Mouse (Mus musculus) liver, postnatal 0 days (tissue): ENCODE data around the gene Mex3a. TPM values are rescaled to one million over a fixed set of nuclear protein-coding genes. Genes with fewer than 3 reads are reported as not detected.

Experiments used
- ATAC-seq: fragments of 200-750 bp; cut with Nextera tagmentation; 2 replicates; pipeline ENCODE4 v1.8.0; 2017; ENCODE audit warnings: mild to moderate bottlenecking, moderate library complexity
- DNase-seq: peaks from one replicate; pipeline ENCODE4 v3.0.0-alpha.2; 2016
- H3K27ac ChIP-seq: fragments of 300-500 bp; sonication (generic); 2 replicates; pipeline ENCODE4 v1.5.1; 2014; ENCODE audit warnings: antibody characterized with exemption, moderate library complexity, mild to moderate bottlenecking, low read depth
- H3K27me3 ChIP-seq: fragments of 300-500 bp; sonication (generic); 2 replicates; pipeline ENCODE4 v1.6.1; 2014; ENCODE audit warnings: low read length, control low read depth, mixed read lengths; ENCODE audit not compliant: insufficient read depth
- H3K36me3 ChIP-seq: fragments of 300-500 bp; sonication (generic); replicated peaks from 2 replicates; pipeline ENCODE4 v1.6.1; 2014; ENCODE audit warnings: mild to moderate bottlenecking, control low read depth, low read length, moderate library complexity, mixed read lengths; ENCODE audit not compliant: insufficient read depth
- H3K4me1 ChIP-seq: fragments of 300-500 bp; sonication (generic); 2 replicates; pipeline ENCODE4 v1.6.1; 2014; ENCODE audit warnings: antibody characterized with exemption, mild to moderate bottlenecking, control low read depth; ENCODE audit not compliant: insufficient read depth
- H3K4me2 ChIP-seq: fragments of 300-500 bp; sonication (generic); 2 replicates; pipeline ENCODE4 v1.6.1; 2014; ENCODE audit warnings: low read depth, mild to moderate bottlenecking, low read length, moderate library complexity, mixed read lengths
- H3K4me3 ChIP-seq: fragments of 300-500 bp; sonication (generic); 2 replicates; pipeline ENCODE4 v1.5.1; 2014; ENCODE audit warnings: low read depth, low read length
- H3K9ac ChIP-seq: fragments of 300-500 bp; sonication (generic); replicated peaks from 2 replicates; pipeline ENCODE4 v1.6.1; 2014; ENCODE audit warnings: mild to moderate bottlenecking, moderate library complexity
- H3K9me3 ChIP-seq: fragments of 300-500 bp; sonication (generic); 2 replicates; pipeline ENCODE4 v1.6.1; 2016; ENCODE audit warnings: mild to moderate bottlenecking, control low read depth, low read length, mixed read lengths
- CTCF ChIP-seq: sonication (generic); IDR thresholded peaks from 2 replicates; pipeline ENCODE4 v1.5.1; 2016; ENCODE audit warnings: antibody characterized with exemption, low read depth
- EP300 ChIP-seq: IDR thresholded peaks from 2 replicates; pipeline ENCODE4 v1.6.1; 2016; ENCODE audit warnings: antibody characterized with exemption, low read depth, mild to moderate bottlenecking
- WGBS: fragments of 180-500 bp; shearing (Covaris S2); extraction: QIAGEN DNeasy Blood & Tissue Kit; methylation state at CpG from one replicate; pipeline ENCODE4 v1.1.7; 2014; ENCODE audit not compliant: insufficient replicate concordance; 5-methylcytosine and 5-hydroxymethylcytosine counted together
- polyA plus RNA-seq: library from polyadenylated mRNA; unstranded; fragments of >200 nt; fragmentation: Nextera tagmentation; extraction: Ambion mirVana; gene quantifications from 2 replicates; pipeline ENCODE4 v1.2.1, GENCODE M21; 2015

The Mex3a gene
- polyA plus RNA-seq, 1 experiment from 2014 or later: 0.51 TPM

- DNase-seq: no peak
- Histone ChIP-seq H3K4me3 (peak overlapping the region; percentile 42), H3K9me3 (no peaks in the 10 kb centered on the region), H3K9ac (peak overlapping the region; percentile 54; the same call in 1 of the 2 replicates), H3K4me2 (peak overlapping the region; percentile 79), H3K27me3 (no peaks in the 10 kb centered on the region), H3K4me1 (peaks cover 42% of the 10 kb centered on the region), H3K36me3 (no peaks in the 10 kb centered on the region), H3K27ac (peak overlapping the region; percentile 86)
- TF ChIP-seq EP300 (no peak; the same call in 1 of the 2 replicates), CTCF (no peak)
- WGBS: 37% methylated on average over 13 of the region's 13 CpGs
- ATAC-seq: no peak
Observed at GRCm38 (mm10) chr3:88510421-88511289, 21.5 kb upstream of the Mex3a start.

DNA sequence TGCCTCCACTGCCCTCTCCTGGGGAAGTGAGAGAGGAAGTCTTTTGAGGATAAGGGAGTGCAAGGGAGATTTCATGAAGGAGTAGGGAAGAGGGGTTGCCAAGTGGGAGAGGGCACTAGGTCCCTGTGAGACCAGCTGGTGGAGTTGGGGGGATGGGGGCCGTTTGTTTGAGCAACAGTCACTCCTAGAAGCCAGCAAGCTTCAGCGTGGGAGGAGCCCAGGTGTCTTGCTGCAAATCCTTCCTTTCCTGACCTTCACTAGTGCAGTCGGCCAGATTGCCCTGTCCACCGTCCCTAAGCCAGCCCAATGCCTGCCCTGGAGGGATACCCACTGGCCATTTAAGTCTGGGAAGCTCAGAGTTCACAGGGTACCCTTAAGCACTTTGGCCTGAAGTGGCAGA is 20.6 kb upstream of the Mex3a start:
- DNase-seq: no peak
- 42% methylated on average over 4 of the region's 4 CpGs for WGBS
- no peak for ATAC-seq
- H3K4me2 ChIP-seq: no peak overlapping the region
- no peak overlapping the region for H3K9ac ChIP-seq
- H3K4me3 ChIP-seq: no peak overlapping the region
- no peaks in the 10 kb centered on the region for H3K27me3 ChIP-seq
- no peaks in the 10 kb centered on the region for H3K9me3 ChIP-seq
- H3K4me1 ChIP-seq: peaks cover 42% of the 10 kb centered on the region
- TF ChIP-seq EP300 (no peak), CTCF (no peak)
- no peaks in the 10 kb centered on the region for H3K36me3 ChIP-seq
- no peak overlapping the region for H3K27ac ChIP-seq

DNA sequence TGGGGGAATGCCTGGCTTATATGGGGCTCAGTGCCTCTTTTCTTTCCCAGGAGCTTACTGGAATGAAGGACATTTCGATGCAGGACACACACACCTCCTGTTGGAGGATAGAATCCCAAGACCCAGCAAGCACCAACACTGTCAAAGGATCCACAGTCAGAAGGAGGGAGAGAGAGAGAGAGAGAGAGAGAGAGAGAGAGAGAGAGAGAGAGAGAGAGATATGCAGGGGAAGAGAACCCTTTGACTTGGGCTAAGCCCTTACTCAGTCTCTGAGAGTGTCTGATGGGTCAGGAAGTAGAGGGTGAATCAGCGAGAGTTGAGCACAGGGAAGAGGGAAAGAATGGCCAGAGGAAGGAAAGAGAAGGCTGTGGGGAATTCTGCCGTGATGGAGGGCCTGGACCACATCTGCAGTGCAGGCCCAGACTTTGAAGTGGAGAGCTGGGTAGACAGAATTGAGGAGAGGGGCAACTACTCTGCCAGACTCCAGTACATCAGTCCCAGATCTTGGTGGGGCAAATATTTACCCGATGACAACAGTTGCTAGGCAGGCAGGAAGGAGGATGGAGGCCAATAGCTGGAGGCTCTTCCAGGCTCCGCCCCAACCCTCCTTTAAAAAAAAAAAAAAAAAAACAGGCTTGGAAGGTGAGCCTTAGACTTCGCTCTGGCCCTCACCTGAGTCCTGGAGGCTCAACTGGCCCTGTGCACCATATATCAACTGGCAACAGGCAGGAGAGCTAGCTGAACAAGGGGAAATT is 19.9 kb upstream of the Mex3a start:
- Histone ChIP-seq H3K4me1 (peaks cover 42% of the 10 kb centered on the region), H3K27me3 (no peaks in the 10 kb centered on the region), H3K4me2 (no peak overlapping the region), H3K9me3 (no peaks in the 10 kb centered on the region), H3K4me3 (no peak overlapping the region), H3K27ac (no peak overlapping the region), H3K36me3 (no peaks in the 10 kb centered on the region), H3K9ac (no peak overlapping the region)
- ATAC-seq: no peak
- 49% methylated on average over 6 of the region's 6 CpGs for WGBS
- no peak for DNase-seq
- TF ChIP-seq EP300 (no peak), CTCF (no peak)

DNA sequence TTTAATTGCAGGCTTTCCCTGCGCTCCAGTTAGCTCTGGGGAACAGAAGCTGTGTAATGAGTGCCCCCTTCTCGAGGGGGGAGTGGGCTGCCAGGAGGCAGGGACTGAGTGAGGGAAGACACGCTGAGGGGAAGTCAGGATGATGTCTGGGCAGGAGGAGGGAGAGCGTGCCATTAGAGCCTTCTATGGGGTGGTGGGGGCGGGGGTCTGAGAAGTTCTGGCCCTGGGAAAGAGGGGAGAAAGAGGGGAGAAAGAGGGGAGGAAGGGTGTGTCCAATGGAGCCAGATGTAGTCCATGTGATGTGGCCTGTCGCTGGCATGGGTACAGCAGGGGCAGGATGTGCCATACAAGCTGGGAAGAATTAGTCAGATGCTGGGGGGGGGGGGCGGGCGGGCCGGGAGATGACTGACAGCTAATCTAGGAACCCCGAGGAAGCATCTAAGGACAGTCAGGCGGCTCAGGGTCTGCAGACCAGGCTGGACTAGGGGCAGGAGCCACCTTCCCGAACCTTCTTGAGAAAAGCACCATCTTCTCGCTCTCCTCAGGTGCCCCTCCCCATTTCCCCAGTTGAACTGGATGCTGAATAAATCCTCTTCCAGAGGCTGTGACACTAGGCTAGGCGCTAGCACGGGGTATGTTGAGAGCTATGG is 19.2 kb upstream of the Mex3a start:
- H3K9ac ChIP-seq: no peak overlapping the region
- no peak for ATAC-seq
- H3K36me3 ChIP-seq: no peaks in the 10 kb centered on the region
- H3K4me1 ChIP-seq: peaks cover 42% of the 10 kb centered on the region
- WGBS: 28% methylated on average over 13 of the region's 15 CpGs
- no peaks in the 10 kb centered on the region for H3K27me3 ChIP-seq
- H3K9me3 ChIP-seq: no peaks in the 10 kb centered on the region
- H3K4me2 ChIP-seq: no peak overlapping the region
- TF ChIP-seq CTCF: no peak
- no peak for TF ChIP-seq EP300
- H3K27ac ChIP-seq: no peak overlapping the region
- H3K4me3 ChIP-seq: no peak overlapping the region
- no peak for DNase-seq

GRCm38 (mm10) chr3:88513546-88514115 is 18.6 kb upstream of the Mex3a start:
- H3K4me3 ChIP-seq: no peak overlapping the region
- DNase-seq (no peak), ATAC-seq (no peak)
- no peak overlapping the region for H3K9ac ChIP-seq
- peaks cover 42% of the 10 kb centered on the region for H3K4me1 ChIP-seq
- TF ChIP-seq CTCF: no peak
- TF ChIP-seq EP300: no peak
- no peaks in the 10 kb centered on the region for H3K27me3 ChIP-seq
- H3K9me3 ChIP-seq: no peaks in the 10 kb centered on the region
- 0 out of 2 replicates have a peak overlapping the region, but pooled peaks have one; percentile 11 for H3K27ac ChIP-seq
- H3K36me3 ChIP-seq: no peaks in the 10 kb centered on the region
- 40% methylated on average over 7 of the region's 7 CpGs for WGBS
- H3K4me2 ChIP-seq: no peak overlapping the region
